Mouse (Mus musculus) ES-E14 (cell line): Measurements from ENCODE around the gene Hbq1b.

Source experiments
- CHD2 ChIP-seq: IDR thresholded peaks from 2 replicates; pipeline ENCODE4 v1.6.1; 2014; ENCODE audit warnings: mild to moderate bottlenecking, low read depth, low read length, inconsistent platforms
- MAFK ChIP-seq: IDR thresholded peaks from 2 replicates; pipeline ENCODE4 v1.6.1; 2014; ENCODE audit warnings: mild to moderate bottlenecking, low read depth, low read length, inconsistent platforms; ENCODE audit not compliant: insufficient read depth
- ZC3H11A ChIP-seq: IDR thresholded peaks from 2 replicates; pipeline ENCODE4 v1.6.1; 2012; ENCODE audit warnings: low read depth, mild to moderate bottlenecking, inconsistent platforms, low read length, borderline replicate concordance
- ZNF384 ChIP-seq: IDR thresholded peaks from 2 replicates; pipeline ENCODE4 v1.6.1; 2012; ENCODE audit warnings: low read depth, low read length, inconsistent platforms

- TF ChIP-seq ZC3H11A (no peak), CHD2 (no peak), ZNF384 (no peak), MAFK (no peak)
Observed at GRCm38 (mm10) chr11:32237411-32237795, 49.4 kb upstream of the Hbq1b start.
